Mouse (Mus musculus) lung, embryonic 14.5 days (tissue): ENCODE measurements around the gene Nepro. TPM values are rescaled to one million over a fixed set of nuclear protein-coding genes. Genes with fewer than 3 reads are reported as not detected.

Source experiments
- ATAC-seq: fragments of 200-750 bp; cut with Nextera tagmentation; 2 replicates; pipeline ENCODE4 v1.8.0; 2017; ENCODE audit warnings: mild to moderate bottlenecking, moderate TSS enrichment, moderate library complexity; ENCODE audit not compliant: insufficient read depth
- DNase-seq: peaks from one replicate; pipeline ENCODE4 v3.0.0-alpha.2; 2015
- H3K27ac ChIP-seq: fragments of 300-500 bp; sonication (generic); 2 replicates; pipeline ENCODE4 v1.5.1; 2014; ENCODE audit warnings: low read depth, mild to moderate bottlenecking, moderate library complexity
- H3K27me3 ChIP-seq: fragments of 300-500 bp; sonication (generic); 2 replicates; pipeline ENCODE4 v1.6.1; 2014; ENCODE audit warnings: low read length, control low read depth; ENCODE audit not compliant: insufficient read depth
- H3K36me3 ChIP-seq: fragments of 300-500 bp; sonication (generic); 2 replicates; pipeline ENCODE4 v1.6.1; 2014; ENCODE audit warnings: control low read depth; ENCODE audit not compliant: insufficient read depth
- H3K4me1 ChIP-seq: fragments of 300-500 bp; sonication (generic); 2 replicates; pipeline ENCODE4 v1.6.1; 2014; ENCODE audit warnings: antibody characterized with exemption, control low read depth; ENCODE audit not compliant: insufficient read depth
- H3K4me2 ChIP-seq: fragments of 300-500 bp; sonication (generic); 2 replicates; pipeline ENCODE4 v1.6.1; 2014; ENCODE audit warnings: mild to moderate bottlenecking
- H3K4me3 ChIP-seq: fragments of 300-500 bp; sonication (generic); 2 replicates; pipeline ENCODE4 v1.5.1; 2014; ENCODE audit warnings: low read depth, low read length
- H3K9ac ChIP-seq: fragments of 300-500 bp; sonication (generic); 2 replicates; pipeline ENCODE4 v1.6.1; 2014
- H3K9me3 ChIP-seq: fragments of 300-500 bp; sonication (generic); 2 replicates; pipeline ENCODE4 v1.6.1; 2016; ENCODE audit warnings: low read depth, low read length, control low read depth
- CTCF ChIP-seq: IDR thresholded peaks from 2 replicates; pipeline ENCODE4 v1.5.1; 2016; ENCODE audit warnings: antibody characterized with exemption, low read depth
- WGBS: fragments of 180-500 bp; shearing (Covaris S2); extraction: QIAGEN DNeasy Blood & Tissue Kit; methylation state at CpG from one replicate; pipeline ENCODE4 v1.1.7; 2014; 5-methylcytosine and 5-hydroxymethylcytosine counted together
- polyA plus RNA-seq: library from polyadenylated mRNA; unstranded; fragments of >200 nt; fragmentation: Nextera tagmentation; extraction: Ambion mirVana; gene quantifications from 2 replicates; pipeline ENCODE4 v1.2.1, GENCODE M21; 2014

Gene Nepro
- polyA plus RNA-seq, 1 experiment from 2014 or later, result 14.6 TPM

DNA sequence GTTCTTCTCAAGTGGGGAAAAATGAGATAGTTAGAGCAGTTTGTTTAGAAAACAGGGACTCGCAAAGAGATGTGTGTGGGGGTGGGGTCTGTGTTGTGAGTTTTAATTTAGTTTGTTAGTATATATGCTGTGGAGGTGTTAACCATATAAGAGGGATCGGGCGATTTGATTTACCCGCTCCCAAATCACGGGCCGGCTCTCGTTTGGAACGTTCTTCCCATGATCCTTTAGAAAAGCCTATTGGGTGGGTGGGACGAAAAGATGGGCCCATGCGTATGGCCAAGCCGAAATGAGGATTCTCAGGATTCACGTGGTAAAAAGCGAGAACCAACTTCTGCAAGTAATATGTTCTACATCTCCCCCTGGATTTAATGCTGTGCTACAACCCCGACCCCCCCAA is 746 bp downstream of the Nepro start:
- DNase-seq, result peak; percentile 83
- H3K27ac ChIP-seq, result peak overlapping the region; percentile 96
- TF ChIP-seq CTCF, result no peak
- H3K27me3 ChIP-seq, result no peaks in the 10 kb centered on the region
- ATAC-seq, result peak; percentile 26
- H3K4me2 ChIP-seq, result peak overlapping the region; percentile 77
- WGBS, result 0% methylated on average over 14 of the region's 14 CpGs
- peaks cover 5% of the 10 kb centered on the region for H3K4me1 ChIP-seq
- no peaks in the 10 kb centered on the region for H3K9me3 ChIP-seq
- H3K4me3 ChIP-seq, result peak overlapping the region; percentile 78
- H3K9ac ChIP-seq, result peak overlapping the region; percentile 87
- peaks cover 32% of the 10 kb centered on the region for H3K36me3 ChIP-seq

DNA sequence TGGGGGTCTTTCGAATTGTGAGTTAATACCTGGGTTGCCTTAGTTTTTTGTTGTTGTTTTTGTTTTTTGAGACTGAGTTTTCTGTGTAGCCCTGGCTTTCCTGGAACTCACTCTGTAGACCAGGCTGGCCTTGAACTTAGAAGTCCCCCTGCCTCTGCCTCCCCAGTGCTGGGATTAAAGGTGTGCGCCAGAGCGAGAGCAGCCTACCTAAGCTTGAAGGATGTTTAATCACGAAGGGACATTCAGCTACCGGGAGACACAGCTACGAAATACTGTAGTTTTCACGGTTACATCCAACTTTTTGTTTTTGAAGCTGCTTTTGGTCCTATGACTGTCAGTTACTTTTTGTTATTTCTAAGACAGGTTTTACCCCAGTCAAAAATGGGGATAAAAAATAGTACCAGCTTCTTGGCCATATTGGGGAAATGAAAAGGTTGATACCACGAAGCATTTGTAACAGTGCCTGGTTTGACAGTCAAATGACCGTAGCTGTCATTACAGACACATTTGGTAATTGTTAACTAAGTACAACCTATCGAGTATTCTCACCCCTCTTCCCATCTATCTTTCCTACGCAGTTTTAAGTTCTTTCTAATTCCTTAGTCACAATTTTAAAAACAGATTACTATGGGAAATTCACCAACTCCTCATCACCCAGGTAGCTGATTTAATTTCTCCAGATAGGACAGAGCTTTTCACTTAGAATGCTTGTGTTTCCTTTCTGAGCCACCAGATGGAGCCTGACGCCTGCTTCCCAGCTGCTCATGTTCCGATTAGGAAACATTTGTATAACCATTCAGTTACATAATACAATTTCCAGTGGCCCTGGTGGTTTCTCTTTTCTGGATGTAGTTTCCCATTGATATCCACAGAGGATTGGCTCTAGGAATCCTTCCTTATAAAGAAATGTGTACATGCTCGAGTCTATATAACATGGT is 1.5 kb downstream of the Nepro start:
- Histone ChIP-seq H3K9me3 (no peaks in the 10 kb centered on the region), H3K36me3 (peaks cover 33% of the 10 kb centered on the region), H3K27ac (peak overlapping the region; percentile 96), H3K9ac (peak overlapping the region; percentile 87), H3K4me3 (peak overlapping the region; percentile 78), H3K4me1 (peaks cover 5% of the 10 kb centered on the region), H3K4me2 (peak overlapping the region; percentile 77), H3K27me3 (no peaks in the 10 kb centered on the region)
- 39% methylated on average over 14 of the region's 14 CpGs for WGBS
- ATAC-seq, result no peak
- peak; percentile 88 for TF ChIP-seq CTCF
- DNase-seq, result peak; percentile 92

DNA sequence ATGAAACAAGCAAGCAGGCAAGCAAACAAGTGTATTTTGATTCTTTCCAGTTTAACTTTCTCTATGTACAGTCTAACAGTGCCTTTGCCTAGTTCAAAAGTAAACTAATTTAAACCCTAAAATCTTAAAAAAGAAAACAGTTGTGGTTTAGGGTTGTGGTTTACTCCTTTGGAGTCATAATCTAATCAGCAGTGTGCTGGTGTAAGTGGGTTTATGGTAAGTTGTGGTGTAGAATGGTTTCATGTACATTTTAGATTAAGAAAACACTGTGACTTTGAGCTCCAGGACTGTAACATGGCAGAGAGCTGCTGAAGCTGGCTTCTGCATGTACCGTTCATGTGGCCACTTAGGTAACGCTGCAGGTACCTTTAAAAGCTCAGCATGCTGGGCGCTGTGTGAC is 3.4 kb downstream of the Nepro start:
- TF ChIP-seq CTCF, result no peak
- Histone ChIP-seq H3K9me3 (no peaks in the 10 kb centered on the region), H3K4me3 (no peak overlapping the region), H3K27me3 (no peaks in the 10 kb centered on the region), H3K27ac (no peak overlapping the region), H3K4me2 (no peak overlapping the region), H3K36me3 (peaks cover 52% of the 10 kb centered on the region), H3K4me1 (peaks cover 5% of the 10 kb centered on the region), H3K9ac (no peak overlapping the region)
- ATAC-seq (no peak), DNase-seq (no peak)
- WGBS, result 95% methylated on average over 3 of the region's 3 CpGs

DNA sequence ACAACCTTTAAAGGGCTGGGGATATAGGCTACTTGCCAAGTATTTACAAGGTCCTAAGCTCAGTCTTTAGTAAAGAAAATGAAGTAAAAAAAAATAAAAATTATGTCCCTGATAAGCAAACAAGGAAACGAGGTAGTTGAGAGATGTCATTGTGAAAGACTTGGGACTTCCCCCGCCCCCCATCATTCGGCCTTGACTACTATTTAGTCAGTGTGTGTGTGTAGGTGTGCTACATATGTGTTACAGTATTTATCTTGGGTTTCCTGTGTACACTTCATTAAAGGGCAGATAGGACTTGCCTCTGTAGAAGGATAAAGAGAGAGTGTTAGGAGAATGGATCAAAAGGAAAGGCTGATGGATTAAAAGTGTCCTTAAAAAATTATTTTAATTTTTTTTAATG is 10.0 kb downstream of the Nepro start:
- 74% methylated on average over 3 of the region's 3 CpGs for WGBS
- peaks cover 95% of the 10 kb centered on the region for H3K36me3 ChIP-seq
- no peak overlapping the region for H3K4me2 ChIP-seq
- no peak for TF ChIP-seq CTCF
- DNase-seq (no peak), ATAC-seq (no peak)
- H3K4me3 ChIP-seq, result no peak overlapping the region
- no peaks in the 10 kb centered on the region for H3K4me1 ChIP-seq
- no peaks in the 10 kb centered on the region for H3K9me3 ChIP-seq
- no peak overlapping the region for H3K9ac ChIP-seq
- no peak overlapping the region for H3K27ac ChIP-seq
- H3K27me3 ChIP-seq, result no peaks in the 10 kb centered on the region

DNA sequence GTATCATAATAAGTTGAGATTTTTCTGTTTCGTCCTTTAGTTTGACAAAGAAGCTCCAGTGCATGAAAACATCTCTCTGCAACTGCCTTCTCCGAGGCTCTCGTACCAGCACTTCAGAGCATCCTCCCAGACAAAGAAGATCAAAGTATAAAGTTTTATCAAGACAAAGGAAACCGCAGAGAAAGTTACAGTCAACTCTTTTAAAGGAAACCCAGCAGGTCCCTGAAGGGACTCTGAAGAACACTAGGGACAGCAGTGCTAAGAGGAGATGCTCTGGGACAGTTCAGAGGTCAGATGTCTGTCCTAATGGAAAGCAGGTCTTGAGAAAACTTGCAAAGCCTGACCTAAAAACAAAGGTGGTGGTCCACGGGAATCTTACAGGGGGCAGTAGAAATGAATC is 11.6 kb downstream of the Nepro start:
- no peak overlapping the region for H3K27ac ChIP-seq
- no peaks in the 10 kb centered on the region for H3K4me1 ChIP-seq
- 87% methylated on average over 5 of the region's 5 CpGs for WGBS
- no peak overlapping the region for H3K4me2 ChIP-seq
- H3K9me3 ChIP-seq, result no peaks in the 10 kb centered on the region
- no peak for TF ChIP-seq CTCF
- DNase-seq (no peak), ATAC-seq (no peak)
- H3K36me3 ChIP-seq, result peaks cover 84% of the 10 kb centered on the region
- H3K4me3 ChIP-seq, result no peak overlapping the region
- H3K27me3 ChIP-seq, result no peaks in the 10 kb centered on the region
- no peak overlapping the region for H3K9ac ChIP-seq

DNA sequence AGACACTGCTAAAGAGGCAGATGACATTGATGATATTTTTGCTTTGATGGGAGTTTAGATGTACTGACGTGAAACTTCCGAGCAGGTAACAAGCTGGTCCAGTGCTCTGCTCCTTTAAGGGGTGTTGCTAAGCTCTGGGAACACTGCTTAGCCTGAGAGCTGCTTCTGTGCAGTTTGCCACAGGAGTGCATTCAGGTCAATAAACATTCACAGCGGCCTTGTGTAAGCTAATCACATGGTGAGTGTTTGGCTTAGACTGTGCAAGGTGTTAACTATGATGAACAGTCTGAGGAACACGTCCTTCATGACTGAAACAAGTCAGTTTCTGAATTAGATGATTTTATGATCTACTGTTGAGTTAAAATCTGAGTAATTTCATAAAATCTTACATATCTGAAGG is 12.0 kb downstream of the Nepro start:
- Histone ChIP-seq H3K36me3 (peaks cover 84% of the 10 kb centered on the region), H3K27ac (no peak overlapping the region), H3K4me2 (no peak overlapping the region), H3K9me3 (no peaks in the 10 kb centered on the region), H3K27me3 (no peaks in the 10 kb centered on the region), H3K9ac (no peak overlapping the region), H3K4me1 (no peaks in the 10 kb centered on the region), H3K4me3 (no peak overlapping the region)
- no peak for ATAC-seq
- no peak for DNase-seq
- WGBS, result 72% methylated on average over 4 of the region's 4 CpGs
- TF ChIP-seq CTCF, result no peak

DNA sequence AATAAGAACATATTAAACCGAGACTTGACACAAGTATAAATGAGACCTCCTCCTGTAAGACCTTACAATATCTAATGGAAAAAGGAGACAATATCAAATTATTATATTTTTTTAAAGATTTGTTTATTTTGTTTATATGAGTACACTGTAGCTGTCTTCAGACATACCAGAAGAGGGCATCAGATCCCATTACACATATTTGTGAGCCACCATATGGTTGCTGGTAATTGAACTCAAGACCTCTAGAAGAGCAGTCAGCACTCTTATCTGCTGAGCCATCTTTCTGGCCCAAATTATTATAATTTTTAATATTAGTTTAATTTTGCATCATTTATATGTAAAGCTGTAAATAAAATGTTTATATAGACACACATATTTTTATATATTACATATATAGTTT is 18.7 kb downstream of the Nepro start:
- Histone ChIP-seq H3K4me3 (no peak overlapping the region), H3K9ac (no peak overlapping the region), H3K36me3 (peaks cover 34% of the 10 kb centered on the region), H3K4me1 (no peaks in the 10 kb centered on the region; the same call in 1 of the 2 replicates), H3K9me3 (no peaks in the 10 kb centered on the region), H3K4me2 (no peak overlapping the region), H3K27ac (no peak overlapping the region), H3K27me3 (no peaks in the 10 kb centered on the region)
- TF ChIP-seq CTCF, result 0 out of 2 replicates have a peak, but pooled peaks have one; percentile 3
- WGBS, result 81% methylated on average over 1 of the region's 1 CpGs
- DNase-seq, result no peak
- ATAC-seq, result no peak
